Mouse (Mus musculus): ENCODE results near the gene Foxd2.

Foxd2 gene

DNA sequence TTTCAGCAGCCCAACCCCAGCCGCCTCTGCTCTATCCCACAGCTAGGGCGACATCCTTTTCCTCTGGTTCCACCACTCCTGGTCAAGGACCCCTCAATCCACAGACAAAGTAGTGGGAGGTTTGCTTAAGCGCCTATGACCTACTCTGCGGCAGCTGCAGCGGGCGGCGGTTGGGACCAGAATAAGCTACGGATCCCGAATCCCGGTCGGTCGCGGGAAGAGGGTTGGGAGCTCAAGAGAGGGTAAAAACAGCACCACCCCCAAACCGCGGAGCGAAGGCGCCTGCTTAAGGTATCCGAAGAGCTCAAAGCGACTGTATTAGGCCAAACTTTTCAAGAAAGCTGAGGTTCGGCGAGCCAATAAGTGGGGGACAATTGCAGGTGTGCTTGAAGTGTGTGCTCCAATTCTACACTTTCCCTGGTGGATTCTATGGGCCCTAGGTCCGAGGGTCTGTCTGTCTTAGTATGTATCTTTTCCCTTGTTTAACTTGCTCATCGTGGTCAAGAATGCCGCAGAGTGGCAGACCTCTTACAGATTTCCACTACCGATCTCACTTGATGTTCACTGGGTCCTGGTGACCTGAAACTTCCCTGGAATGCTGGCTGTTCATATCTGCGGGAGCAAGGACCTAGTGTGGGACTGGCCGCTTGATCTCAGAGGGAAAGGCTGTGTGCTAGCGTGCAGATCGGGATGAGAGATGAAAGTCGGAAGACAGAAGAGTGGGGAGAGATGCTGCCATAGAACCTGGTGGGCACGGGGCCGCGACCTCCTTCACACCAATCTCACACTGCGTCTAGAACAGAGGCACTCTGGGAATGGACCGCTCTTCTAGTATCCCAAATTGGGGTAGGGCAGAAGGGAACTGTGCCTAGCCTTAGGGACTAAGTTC, 4.3 kb upstream of the Foxd2 start:
- no peak for DNase-seq (ENCODE audit: low read depth, low spot score)

DNA sequence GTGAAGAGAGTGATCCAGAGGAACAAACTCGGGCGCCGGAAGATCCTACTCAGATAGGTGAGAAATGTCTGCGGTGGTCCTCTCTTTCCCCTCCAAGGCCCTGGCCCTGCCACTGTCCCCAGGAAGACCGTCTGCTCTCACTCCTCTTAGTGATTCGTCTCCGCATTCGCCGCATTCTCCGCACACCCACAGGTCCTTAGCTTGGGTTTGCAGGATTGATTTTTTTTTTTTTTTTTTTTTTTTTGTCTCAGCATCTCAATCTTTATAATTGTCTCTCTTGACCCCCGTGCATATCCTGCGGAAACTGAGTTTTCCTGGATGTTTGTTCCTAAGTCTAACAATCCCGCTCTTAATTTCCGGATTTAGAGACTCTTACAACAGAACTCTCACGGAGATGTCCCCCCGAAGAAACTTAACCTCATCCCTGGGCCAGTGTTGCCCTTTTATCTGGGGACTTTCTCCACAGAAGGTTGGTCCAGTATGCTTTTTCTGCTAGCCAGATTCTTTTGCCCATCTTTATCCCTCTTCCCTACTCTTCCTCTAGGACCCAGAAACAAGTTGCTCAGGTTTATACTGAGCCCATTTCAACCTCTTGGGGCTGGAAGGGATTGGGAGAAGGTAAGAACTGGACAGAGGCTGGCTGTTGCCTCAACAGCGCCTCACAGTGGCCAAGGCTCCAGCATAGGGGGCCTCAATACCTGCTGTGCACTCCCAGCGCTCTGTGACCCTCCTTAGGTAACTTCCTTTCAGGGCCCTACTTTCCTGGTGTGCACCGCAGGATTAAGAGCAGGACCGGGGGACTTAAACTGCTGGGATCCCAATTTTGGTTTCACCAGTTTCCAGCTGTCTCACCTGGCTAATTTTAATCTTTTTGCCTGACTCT, 1.2 kb upstream of the Foxd2 start:
- DNase-seq (ENCODE audit: low read depth, low spot score), result no peak

DNA sequence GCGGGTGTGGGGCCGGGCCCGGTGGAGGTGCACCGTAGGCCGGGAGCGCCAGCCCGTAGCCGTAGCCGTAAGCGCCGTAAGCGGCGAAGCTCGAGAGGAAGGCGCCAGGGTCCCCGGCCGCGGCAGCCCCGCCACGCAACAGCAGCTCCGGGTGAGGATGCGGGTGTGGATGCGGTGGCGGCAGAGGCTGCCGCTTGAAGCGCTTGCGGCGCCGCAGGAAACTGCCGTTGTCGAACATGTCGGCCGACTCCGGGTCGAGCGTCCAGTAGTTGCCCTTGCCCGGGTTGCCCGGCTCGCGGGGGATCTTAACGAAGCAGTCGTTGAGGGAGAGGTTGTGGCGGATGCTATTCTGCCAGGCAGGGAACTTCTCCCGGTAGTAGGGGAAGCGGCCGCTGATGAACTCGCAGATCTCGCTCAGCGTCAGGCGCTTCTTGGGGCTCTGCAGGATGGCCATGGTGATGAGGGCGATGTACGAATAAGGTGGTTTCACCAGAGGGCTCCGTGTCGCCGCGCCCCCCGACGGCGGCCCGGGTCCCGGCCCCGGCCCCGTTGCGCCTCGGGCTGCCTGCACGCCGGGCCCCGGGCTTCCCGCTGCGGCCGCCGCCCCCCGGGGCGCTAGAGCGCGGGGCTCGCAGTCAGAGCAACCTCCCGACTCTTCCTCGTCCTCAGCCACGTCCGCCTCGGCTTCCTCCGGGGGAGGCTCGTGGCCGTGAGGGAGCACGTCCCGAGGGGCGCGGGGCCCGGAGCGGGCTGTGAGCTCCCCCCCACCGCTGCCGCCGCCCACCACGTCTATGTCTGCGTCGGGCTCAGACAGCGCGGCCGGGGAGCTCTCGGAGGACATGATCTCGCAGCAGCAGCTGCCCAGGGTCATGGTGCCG, 483 bp downstream of the Foxd2 start:
- DNase-seq (ENCODE audit: low read depth, low spot score), result no peak

DNA sequence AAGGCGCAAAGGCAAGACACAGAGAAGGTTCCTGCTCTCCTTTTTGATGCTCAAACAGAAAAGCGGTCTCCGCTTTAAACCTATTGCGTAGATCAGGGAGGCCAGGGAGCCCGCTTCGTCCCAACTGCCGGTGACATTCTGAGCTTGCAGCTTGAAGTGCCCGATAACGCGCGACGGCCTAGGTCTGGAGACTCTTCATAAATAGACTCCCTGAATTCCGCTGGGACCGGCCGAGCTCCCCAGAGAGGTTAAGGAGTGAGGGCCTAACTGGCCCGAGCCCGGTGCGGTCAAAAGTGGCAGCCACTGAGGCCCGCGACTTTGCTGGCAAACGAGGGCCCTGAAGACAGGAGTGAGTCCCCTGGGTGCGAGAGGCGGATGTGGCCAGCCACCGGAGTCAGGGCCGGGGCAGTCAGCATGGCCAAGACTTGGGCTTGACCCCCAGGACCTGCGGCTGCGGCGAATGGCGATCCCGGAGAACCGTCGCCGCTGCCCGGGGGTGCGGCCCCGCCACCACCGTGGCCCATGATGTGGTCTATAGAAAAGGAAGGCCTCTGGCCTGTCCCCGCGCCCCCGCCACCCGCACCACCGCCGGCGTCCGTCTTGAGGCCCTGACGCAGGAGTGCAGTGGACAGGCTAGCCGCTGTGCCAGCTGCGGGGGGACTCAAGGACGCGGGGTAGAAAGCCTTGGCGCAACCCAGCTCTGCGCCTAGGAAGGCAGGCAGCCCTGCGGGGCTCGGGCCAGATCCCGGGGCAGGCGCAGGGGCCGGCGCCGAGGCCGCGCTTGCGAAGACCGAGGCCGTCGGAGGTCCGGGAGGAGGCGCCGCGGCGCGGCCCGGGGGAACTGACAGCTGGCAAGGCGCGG, 1.4 kb downstream of the Foxd2 start:
- no peak for DNase-seq (ENCODE audit: low read depth, low spot score)

DNA sequence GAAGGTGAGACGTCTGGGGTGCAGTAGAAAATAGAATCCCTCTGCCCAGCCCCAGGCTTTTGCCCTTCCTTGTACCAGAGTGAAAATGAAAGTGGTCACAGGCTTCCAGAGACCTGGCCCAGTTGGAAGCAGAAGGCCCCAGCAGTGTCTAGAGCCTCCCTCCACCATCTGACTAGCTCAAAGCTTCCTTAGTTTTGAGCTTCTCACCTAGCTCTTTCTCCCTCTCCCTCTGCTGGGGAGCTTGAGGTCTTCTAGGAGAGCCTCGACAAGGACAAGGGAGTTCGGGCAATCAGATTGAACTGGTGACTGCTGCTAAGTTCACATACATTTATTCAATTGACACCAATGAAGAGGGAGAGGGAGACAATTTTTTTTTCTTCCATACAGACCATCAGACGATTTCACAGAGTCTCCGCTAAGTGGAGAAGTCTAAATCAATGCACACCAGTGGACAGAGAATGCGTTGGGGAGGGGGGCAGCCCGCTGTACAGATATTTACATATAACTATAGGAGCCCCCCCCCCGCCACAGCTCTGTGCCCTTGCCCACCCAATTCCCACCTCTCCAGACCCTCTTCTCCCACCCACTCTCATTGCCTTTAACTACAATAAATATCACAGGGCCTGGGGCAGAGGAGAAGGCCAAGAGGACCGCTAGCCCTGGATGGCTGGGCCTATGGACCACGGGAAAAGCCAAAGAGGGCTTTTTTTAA, 2.5 kb downstream of the Foxd2 start:
- no peak for DNase-seq (ENCODE audit: low read depth, low spot score)

DNA sequence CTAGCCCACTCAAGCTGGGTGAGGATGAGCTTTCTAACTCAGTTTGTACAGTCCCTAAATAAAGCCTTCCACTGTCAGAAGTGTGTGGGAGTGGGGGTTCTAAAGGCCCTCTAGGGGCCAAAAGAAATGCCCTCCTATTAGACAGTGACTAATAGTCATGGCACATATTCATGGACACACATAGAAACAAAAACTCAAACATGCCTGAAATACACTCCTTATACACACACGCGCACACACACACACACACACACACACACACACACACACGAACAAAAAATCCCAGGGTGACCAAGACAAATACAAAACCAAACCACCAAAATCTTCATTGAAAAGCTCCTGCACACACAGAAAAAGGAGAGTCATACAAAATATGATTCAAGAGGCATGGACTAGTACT, 3.2 kb downstream of the Foxd2 start:
- DNase-seq (ENCODE audit: low read depth, low spot score), result no peak

DNA sequence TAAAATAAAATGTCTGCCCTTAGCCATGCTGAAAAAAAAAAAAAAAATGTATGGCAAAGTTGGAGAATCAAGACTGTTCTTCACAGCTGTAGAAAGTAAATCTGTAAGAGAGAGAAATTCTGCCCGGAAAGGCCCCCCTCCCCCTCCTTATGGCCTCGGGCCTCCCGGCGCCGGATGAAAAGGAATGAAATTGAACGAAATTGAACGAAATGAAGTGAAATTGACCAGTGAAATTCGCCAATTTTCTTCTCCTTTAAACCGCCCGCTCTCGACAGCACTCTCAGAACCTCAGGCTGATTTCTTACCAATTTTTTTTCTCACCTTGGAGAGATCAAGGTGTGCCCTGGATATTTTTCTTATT, 5.3 kb downstream of the Foxd2 start:
- no peak for DNase-seq (ENCODE audit: low read depth, low spot score)

DNA sequence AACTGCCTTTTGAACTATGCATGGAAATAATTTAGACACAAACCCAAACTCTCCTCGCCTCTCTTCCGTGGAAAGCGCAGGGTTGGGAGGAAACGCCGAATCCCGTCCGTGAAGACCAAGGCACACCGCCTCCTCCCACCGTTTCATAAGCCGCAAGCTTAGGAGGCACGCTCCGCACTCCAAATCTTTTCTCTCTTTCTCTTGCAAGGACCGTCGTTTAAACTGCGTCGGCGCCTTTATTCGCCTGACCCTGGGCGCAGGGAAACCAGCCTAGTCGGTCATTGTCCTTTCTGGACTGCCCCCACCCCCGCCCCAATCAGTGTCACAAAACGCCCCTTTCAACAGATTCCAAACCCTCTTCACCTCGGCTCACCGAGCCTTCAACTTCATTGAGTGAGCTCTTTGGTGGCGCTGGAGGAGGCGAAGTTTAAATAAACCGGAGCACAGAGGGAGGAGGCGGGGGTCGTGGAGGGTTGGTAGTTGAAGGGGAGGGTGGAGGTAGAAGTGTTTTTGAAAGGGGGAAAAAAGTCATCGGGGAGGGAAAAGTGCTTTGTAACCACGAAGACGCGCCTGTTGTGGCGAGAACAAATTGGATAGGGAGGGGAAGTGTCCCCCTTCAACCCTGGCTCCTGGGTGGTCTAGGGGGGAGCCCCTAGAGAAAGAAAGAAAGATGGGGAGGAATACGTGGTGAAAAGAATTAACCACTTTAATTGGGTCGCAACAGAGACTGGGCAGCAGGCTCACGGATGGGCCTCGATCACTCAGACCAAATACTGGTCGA, 5.8 kb downstream of the Foxd2 start:
- no peak for DNase-seq (ENCODE audit: low read depth, low spot score)

DNA sequence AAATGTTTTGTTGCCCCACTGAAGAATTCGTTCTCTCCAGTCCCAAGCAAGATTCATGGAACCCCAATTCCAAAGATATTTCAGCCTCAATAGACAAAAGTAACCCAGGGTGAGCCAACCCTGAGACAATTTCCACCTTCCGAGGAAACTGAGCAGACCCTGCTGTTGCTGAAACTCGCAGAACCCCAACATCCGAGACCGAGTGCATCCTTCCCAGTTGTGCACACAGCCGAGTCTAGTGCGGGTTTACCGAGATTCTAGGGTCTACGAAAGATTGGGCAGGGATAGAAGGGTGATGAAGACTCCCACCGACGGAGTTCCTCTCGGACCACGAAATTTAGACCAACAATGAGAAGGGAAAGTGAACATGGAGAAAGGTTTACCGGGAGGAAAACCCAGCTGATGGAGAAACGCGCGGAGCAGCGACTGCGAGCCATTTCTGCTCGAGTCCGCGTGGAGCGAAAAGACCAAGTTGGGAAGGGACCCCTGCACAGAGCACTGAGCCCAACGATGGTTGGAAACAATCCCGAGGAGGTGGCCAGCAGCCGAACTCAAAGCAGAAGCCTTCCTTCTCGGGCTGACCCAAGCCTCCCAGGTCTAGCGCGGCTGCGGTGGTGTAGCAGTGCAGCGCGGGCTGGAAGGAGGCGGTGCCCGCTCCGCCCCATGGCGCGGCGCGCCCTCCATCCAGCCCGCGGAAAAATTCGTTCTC, 6.9 kb downstream of the Foxd2 start:
- DNase-seq (ENCODE audit: low read depth, low spot score), result no peak

DNA sequence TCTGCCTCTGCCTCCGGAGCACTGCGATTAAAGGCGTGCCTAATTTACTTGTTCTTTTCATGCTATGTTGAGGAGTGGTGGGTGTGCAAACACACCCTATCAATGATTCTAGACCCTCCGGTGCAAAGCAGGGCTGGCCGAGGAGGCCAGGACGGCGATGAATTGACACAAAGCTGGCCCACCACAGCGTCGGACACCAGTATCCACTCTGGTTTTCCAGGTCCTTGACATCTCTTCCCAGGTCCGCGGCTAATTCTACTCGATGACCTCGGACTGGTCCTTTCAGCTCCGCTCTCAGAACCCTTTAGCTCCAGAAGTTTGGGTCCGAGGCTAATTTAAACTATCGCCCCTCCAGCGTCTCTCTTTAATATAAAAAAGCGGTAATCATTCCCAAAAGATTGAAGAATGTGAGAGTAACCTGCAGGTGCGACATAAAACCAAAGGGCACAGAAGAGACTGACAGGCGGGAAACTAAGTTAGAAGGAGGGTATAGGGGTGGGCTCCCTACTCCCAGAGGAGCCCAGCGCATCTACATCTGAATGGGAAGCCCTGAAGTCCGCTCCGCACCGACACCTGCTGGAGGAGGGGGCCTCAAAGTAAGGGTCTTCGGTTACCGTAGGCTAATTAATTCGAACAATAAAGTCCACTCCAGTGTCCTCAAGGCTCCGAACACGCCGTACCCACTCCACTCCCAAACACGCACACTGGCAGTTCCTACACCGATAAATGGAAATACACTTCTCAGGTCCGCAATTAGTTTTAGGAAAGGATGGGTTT, 7.6 kb downstream of the Foxd2 start:
- DNase-seq (ENCODE audit: low read depth, low spot score), result no peak

DNA sequence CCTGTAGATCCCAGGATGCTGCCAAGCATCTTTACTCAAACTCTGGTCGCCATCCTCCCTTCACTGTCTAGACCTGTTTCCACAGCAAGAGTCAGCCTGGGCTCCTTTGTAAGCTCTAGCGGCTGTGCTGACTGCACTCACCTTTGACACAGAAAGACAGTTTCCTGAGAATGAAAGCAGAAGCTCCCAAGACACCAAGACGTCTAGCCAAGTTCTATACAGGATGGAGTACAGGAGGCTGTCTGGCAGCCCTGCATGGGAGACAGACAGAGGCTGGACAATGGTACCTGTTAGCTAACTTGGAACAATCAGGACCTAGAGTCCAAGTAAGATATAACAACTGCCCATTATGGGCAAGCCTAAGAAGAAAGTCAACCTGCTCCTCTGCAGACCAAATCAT, 8.8 kb downstream of the Foxd2 start:
- no peak for DNase-seq (ENCODE audit: low read depth, low spot score)

DNA sequence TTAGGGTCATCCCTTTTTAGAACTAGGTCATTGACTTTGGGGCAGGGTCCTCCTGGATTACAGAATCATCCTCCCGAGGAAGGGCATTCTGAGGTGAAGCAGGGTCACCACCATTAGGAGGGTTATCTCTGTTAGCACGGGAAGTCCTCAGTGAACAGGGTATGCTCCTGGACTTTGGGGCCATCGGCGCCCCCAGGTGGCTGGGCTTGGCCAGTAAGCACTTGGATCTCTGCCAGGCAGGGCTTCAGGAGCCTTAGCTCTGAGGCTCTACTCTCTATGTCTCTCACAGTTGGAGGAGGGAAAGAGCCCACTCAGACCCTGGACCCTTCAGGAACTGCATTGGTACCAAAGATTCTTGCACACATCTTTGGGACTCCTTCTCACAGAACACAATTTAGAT, 10.8 kb downstream of the Foxd2 start:
- DNase-seq (ENCODE audit: low read depth, low spot score), result no peak

DNA sequence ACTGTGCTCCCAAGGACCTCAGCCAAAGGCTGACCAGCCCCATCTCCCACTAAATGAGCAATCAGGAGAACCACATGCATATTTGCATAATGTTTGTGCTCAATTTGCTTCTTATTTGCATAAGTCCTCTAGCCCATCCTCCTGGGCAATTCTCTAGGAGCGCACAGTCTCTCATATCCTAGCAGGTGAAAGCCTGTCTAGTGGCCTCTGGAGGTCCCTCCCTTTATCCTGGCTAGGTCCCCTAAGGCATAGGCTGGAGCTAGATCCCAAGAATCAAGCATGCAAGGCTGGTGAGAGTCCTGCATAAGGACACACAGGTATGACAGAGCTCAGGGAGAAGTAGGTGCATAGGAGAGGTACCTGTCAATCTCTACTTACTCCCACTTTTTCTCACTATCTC, 26.4 kb downstream of the Foxd2 start:
- DNase-seq (ENCODE audit: low read depth, low spot score), result no peak

DNA sequence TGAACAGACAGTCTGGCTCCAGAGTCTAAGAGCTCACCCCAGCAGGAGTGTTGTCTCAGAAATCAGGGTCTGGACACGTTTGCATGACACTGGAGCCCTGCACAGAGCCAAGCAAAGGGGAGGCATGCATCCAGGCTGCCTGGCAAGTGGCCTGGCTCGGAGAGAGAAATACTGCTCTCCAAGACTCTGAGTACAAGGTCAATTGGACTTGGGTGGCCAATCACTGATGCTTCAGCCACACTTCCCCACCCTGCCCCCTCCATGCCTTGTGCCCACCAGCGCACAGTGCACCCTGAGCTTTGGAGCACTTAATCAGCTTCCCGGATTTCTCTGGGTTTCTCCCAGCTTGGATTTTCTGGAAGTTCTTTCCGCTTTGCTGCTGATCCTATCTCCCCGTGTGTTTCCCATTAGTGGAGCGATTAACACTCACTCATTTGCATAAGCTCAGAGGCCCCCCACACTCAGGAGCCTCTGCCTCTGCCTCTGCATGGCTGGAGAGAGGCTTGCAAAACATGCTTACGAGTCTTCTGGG, 32.2 kb downstream of the Foxd2 start:
- no peak for DNase-seq (ENCODE audit: low read depth, low spot score)

DNA sequence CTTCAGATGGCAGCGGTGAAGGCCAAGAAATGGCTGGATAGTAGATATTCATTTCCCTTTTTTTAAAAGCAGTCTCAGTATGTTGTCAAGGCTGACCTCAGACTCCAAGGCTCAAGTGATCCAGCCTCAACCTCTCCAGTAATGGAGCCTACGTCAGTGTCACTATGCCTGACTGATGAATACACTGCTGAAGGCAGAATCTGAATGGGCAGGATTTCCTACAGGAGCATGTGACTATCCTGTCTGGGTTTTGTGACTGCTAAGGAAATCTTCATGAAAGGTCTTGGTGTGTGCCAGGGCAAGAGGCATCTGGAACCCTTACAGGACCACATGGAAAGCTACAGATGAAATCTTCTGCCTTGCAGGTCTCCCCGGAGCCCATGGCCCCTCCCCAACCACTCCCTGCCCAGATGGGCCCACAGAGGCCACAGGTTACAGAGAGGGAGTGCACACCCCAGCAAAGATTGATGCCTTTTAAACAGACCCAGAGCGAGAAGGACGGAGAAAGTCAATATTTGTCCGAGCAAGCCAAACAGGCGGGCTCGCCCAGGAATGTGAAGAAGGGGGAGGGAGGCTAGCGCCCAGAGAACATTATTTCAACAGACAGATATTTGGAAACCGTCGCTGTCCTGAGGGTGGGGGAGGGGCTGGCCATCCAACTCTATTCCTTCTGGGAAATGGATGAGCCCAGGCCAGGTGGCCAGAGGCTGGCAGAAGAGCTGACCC, 38.7 kb downstream of the Foxd2 start:
- no peak for DNase-seq (ENCODE audit: low read depth, low spot score)

DNA sequence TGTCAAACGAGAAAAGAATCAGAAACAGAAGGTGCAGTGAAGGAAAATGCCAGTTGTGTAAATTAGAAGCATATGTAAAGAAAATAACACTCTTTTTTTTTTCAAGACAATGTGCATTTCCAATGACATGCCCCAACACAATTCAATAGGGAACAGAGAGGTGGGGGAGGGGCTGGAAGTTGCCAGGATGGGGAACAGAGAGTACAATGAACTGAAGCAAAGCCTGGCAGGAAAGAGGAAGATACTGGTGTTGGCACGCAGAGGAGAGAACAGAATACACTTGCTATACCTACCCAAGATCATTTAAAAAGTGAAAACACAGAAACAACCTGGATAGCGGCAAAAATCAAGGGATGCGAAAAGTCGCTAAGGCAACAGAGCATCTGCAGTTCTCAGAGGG, 45.5 kb downstream of the Foxd2 start:
- DNase-seq (ENCODE audit: low read depth, low spot score), result no peak

DNA sequence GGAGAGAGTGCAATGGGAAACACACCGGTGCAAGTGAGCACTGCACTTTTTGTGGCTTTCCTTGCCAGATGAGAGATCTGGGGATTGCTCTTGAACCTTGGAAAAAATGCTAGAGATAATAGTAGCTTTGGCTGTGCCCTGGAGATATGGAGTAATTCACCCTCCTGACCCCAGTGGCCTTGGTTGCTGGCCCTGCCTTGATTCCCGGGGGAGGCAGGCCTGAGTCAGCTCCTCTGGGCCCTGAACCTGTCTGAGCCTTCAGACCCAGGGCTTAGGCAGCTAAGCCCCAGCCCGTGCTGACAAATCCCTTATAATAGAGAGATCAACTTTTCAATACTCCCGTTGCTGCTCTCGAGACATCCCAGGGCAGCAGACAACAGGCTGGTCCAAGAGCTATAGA, 50.2 kb downstream of the Foxd2 start:
- DNase-seq (ENCODE audit: low read depth, low spot score), result no peak
